Mouse (Mus musculus): ENCODE data around the gene Grik5. TPM values are rescaled to one million over a fixed set of nuclear protein-coding genes. Genes with fewer than 3 reads are reported as not detected.

Gene Grik5
- polyA plus RNA-seq, 1 experiment from 2014 or later: 22.1 TPM

GRCm38 (mm10) chr7:25011592-25011991 lies 60.6 kb downstream of the Grik5 start:
- no peak for ATAC-seq (replicated peaks)

DNA sequence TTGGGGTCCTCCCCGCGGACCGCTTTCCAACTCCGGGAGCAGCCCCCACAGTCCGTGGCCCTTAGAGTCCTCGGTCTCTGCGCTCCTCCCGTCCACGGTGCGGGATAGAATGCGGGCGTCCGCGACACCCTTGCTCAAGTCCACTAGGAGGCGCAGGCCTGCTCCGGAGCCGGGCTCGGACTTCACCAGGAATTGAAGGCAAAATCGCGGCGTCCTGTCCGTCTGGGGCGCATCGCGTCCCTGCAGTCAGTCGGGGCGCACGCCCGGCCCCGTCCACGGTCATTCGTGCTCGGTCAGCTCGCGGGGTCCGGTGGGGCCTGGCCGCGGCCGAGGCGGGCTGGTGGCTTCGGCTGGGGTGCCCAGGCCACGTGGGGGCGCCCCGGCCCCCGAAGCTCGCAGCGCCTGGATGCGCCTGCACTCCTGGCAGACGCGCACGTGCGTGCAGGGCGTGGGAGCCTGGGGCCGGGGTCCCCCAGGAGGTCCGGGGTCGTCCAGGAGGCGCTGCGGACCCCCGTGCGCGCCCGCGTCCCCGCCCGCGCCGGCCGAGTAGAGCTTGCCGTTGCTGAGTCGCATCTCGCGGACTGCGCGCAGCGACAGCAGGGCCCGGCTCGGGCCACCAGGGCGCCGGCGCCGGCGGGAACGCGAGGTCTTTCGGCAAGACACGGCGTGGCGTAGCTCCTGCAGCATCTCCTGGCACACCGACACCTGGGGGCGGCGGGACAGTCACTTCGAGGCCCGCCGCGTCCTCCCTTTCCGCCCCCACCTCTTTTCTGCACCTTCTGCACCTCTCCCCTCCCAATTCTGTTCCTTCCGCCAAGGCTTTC lies 61.8 kb downstream of the Grik5 start:
- no peak for ATAC-seq (replicated peaks)
- 2% methylated on average over 78 of the region's 97 CpGs for WGBS
- peaks cover 52% of the 10 kb centered on the region for H3K4me1 ChIP-seq
- H3K9ac ChIP-seq: peak overlapping the region; percentile 35
- H3K4me2 ChIP-seq: peak overlapping the region; percentile 53
- no peaks in the 10 kb centered on the region for H3K9me3 ChIP-seq
- 0 out of 2 replicates have a peak, but pooled peaks cover 7% of the 10 kb centered on the region for H3K27me3 ChIP-seq (replicated peaks)
- peak overlapping the region; percentile 98 for H3K27ac ChIP-seq
- H3K36me3 ChIP-seq (replicated peaks): peaks cover 2% of the 10 kb centered on the region; the same call in 1 of the 2 replicates
- peak overlapping the region; percentile 29 for H3K4me3 ChIP-seq

More at GRCm38 (mm10) chr7:25011592-25011991, 60.6 kb downstream of the Grik5 start:
- H3K27me3 ChIP-seq (replicated peaks): 0 out of 2 replicates have a peak, but pooled peaks cover 7% of the 10 kb centered on the region
- H3K9ac ChIP-seq: no peak overlapping the region
- H3K4me2 ChIP-seq: no peak overlapping the region
- no peak overlapping the region for H3K27ac ChIP-seq
- WGBS: 74% methylated on average over 7 of the region's 7 CpGs
- peaks cover 2% of the 10 kb centered on the region; the same call in 1 of the 2 replicates for H3K36me3 ChIP-seq (replicated peaks)
- H3K9me3 ChIP-seq: no peaks in the 10 kb centered on the region
- no peak overlapping the region for H3K4me3 ChIP-seq
- H3K4me1 ChIP-seq: peaks cover 45% of the 10 kb centered on the region

- H3K27ac ChIP-seq: peak overlapping the region; percentile 98
- H3K4me2 ChIP-seq: peak overlapping the region; percentile 53
- H3K4me3 ChIP-seq: peak overlapping the region; percentile 28
- 3% methylated on average over 20 of the region's 20 CpGs for WGBS
- H3K9me3 ChIP-seq: no peaks in the 10 kb centered on the region
- H3K9ac ChIP-seq: peak overlapping the region; percentile 45
- peaks cover 52% of the 10 kb centered on the region for H3K4me1 ChIP-seq
- no peaks in the 10 kb centered on the region for H3K36me3 ChIP-seq (replicated peaks)
- H3K27me3 ChIP-seq (replicated peaks): 0 out of 2 replicates have a peak, but pooled peaks cover 7% of the 10 kb centered on the region
- ATAC-seq (replicated peaks): no peak
These were observed 62.9 kb downstream of the Grik5 start for GRCm38 (mm10) chr7:25009099-25009700.

- H3K27ac ChIP-seq: peak overlapping the region; percentile 98
- peaks cover 58% of the 10 kb centered on the region for H3K4me1 ChIP-seq
- 2% methylated on average over 17 of the region's 17 CpGs for WGBS
- H3K9me3 ChIP-seq: no peaks in the 10 kb centered on the region
- peak overlapping the region; percentile 28 for H3K4me3 ChIP-seq
- no peak for ATAC-seq (replicated peaks)
- H3K4me2 ChIP-seq: peak overlapping the region; percentile 53
- H3K9ac ChIP-seq: peak overlapping the region; percentile 45
- H3K36me3 ChIP-seq (replicated peaks): no peaks in the 10 kb centered on the region
- H3K27me3 ChIP-seq (replicated peaks): 0 out of 2 replicates have a peak, but pooled peaks cover 7% of the 10 kb centered on the region
These were observed 63.5 kb downstream of the Grik5 start for GRCm38 (mm10) chr7:25008635-25009034.

GRCm38 (mm10) chr7:25007609-25008374 lies 64.4 kb downstream of the Grik5 start:
- Histone ChIP-seq H3K27me3 (replicated peaks) (0 out of 2 replicates have a peak, but pooled peaks cover 7% of the 10 kb centered on the region), H3K4me1 (peaks cover 66% of the 10 kb centered on the region), H3K9me3 (no peaks in the 10 kb centered on the region), H3K27ac (peak overlapping the region; percentile 98), H3K9ac (peak overlapping the region; percentile 45), H3K36me3 (replicated peaks) (no peaks in the 10 kb centered on the region), H3K4me3 (peak overlapping the region; percentile 28), H3K4me2 (peak overlapping the region; percentile 53)
- ATAC-seq (replicated peaks): peak; percentile 50
- WGBS: 9% methylated on average over 8 of the region's 8 CpGs

- Histone ChIP-seq H3K36me3 (replicated peaks) (no peaks in the 10 kb centered on the region), H3K4me2 (peak overlapping the region; percentile 53), H3K27me3 (replicated peaks) (0 out of 2 replicates have a peak, but pooled peaks cover 5% of the 10 kb centered on the region), H3K27ac (peak overlapping the region; percentile 98), H3K9me3 (no peaks in the 10 kb centered on the region), H3K4me3 (0 out of 2 replicates have a peak overlapping the region, but pooled peaks have one; percentile 97), H3K9ac (peak overlapping the region; percentile 4; the same call in 1 of the 2 replicates), H3K4me1 (peaks cover 74% of the 10 kb centered on the region)
- ATAC-seq (replicated peaks): no peak
- WGBS: 70% methylated on average over 12 of the region's 12 CpGs
These were observed 65.4 kb downstream of the Grik5 start for GRCm38 (mm10) chr7:25006586-25007364.

DNA sequence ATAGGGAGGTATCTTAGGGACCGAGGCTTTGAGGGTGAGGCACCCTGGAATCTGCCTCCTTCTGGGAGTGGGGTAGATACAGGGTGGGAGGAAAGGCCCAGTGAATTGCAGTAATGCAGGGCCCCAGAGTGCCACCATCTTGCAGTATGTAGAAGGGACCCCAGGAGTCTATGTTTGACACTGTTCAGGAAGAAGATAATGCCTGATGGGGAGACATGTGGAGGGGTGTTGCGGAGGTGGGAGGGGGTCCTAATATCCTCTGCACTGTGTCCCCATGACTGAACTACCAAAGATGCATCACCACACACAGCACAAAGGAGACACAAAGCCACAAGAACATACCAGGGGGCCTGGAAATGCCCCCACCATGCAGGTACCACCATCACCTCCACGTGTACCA lies 66.0 kb downstream of the Grik5 start:
- Histone ChIP-seq H3K4me1 (peaks cover 77% of the 10 kb centered on the region), H3K27ac (peak overlapping the region; percentile 98), H3K4me3 (peak overlapping the region; percentile 97), H3K9ac (peak overlapping the region; percentile 98; the same call in 1 of the 2 replicates), H3K27me3 (replicated peaks) (no peaks in the 10 kb centered on the region), H3K4me2 (peak overlapping the region; percentile 53), H3K36me3 (replicated peaks) (no peaks in the 10 kb centered on the region), H3K9me3 (no peaks in the 10 kb centered on the region)
- peak; percentile 19; the same call in 1 of the 2 replicates for ATAC-seq (replicated peaks)
- 66% methylated on average over 3 of the region's 3 CpGs for WGBS

DNA sequence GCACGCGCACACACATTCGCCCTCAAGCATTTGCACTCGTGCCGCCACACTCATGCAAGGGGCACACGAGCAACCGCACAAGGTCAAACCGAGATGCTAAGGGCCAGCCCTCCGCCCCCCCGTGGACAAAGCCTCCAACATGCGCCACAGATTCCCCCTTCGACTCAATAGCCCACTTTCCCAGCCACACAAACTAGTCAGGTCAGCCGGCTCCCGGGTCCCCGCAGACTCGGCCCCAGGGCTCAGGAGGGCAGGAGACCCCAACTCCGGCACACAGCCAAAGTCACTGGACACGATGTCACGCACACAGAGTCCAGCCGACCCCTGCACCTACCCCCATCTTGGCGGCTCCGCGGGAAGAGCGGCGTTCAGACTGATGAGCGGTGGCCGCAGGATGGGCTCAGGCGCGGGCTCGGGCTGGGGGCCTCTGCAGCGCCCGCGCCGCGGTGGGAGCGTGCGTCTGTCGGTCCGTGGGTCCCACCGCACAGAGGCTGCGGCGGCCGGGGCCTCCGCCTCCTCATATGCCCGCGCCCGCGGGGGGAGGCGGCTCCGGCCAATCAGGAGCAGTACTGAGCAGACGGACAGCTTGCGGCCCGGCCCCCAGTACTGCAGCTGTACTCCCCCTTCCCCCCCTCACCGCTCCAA lies 66.6 kb downstream of the Grik5 start, which contains the start of gene Atp1a3:
TSS of gene Atp1a3 (minus strand) at position 538 of the 645 bp plus-strand sequence.
- ATAC-seq (replicated peaks): peak; percentile 88
- H3K4me2 ChIP-seq: peak within 1 kb of the TSS; percentile 53
- WGBS: under 1% methylated on average over 54 of the region's 54 CpGs

DNA sequence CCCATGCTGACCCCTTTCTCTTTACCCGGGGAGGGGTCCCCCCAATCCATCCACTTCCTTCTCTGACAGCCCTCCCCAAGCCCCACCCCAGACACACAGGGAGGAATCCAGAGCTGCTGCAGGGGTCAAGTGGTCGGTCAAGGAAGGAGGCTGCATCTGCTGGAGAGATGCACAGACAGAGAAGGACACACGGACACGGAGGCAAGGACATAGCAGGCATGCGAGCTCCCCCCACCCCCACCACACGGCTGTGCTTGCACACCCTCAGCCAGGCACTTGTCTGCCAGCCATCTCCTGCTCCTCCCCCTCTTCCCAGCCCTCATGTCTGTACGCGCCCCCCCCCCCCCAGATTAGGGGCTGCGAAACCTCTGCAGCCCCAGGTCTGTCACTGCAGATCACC lies 67.3 kb downstream of the Grik5 start:
- Histone ChIP-seq H3K36me3 (replicated peaks) (peaks cover 9% of the 10 kb centered on the region; the same call in 1 of the 2 replicates), H3K4me2 (peak overlapping the region; percentile 53), H3K9me3 (no peaks in the 10 kb centered on the region), H3K27me3 (replicated peaks) (no peaks in the 10 kb centered on the region), H3K27ac (peak overlapping the region; percentile 98), H3K9ac (peak overlapping the region; percentile 98), H3K4me3 (peak overlapping the region; percentile 97), H3K4me1 (peaks cover 64% of the 10 kb centered on the region)
- WGBS: 35% methylated on average over 6 of the region's 9 CpGs
- no peak for ATAC-seq (replicated peaks)

More for the DNA sequence above, 66.6 kb downstream of the Grik5 start, which contains the start of gene Atp1a3:
- peaks cover 2% of the 10 kb centered on the region; the same call in 1 of the 2 replicates for H3K36me3 ChIP-seq (replicated peaks)
- peak within 1 kb of the TSS; percentile 97 for H3K4me3 ChIP-seq
- H3K4me1 ChIP-seq: peaks cover 71% of the 10 kb centered on the region
- H3K27me3 ChIP-seq (replicated peaks): no peaks in the 10 kb centered on the region
- H3K27ac ChIP-seq: peak within 1 kb of the TSS; percentile 98
- H3K9ac ChIP-seq: peak within 1 kb of the TSS; percentile 98
- H3K9me3 ChIP-seq: no peaks in the 10 kb centered on the region

DNA sequence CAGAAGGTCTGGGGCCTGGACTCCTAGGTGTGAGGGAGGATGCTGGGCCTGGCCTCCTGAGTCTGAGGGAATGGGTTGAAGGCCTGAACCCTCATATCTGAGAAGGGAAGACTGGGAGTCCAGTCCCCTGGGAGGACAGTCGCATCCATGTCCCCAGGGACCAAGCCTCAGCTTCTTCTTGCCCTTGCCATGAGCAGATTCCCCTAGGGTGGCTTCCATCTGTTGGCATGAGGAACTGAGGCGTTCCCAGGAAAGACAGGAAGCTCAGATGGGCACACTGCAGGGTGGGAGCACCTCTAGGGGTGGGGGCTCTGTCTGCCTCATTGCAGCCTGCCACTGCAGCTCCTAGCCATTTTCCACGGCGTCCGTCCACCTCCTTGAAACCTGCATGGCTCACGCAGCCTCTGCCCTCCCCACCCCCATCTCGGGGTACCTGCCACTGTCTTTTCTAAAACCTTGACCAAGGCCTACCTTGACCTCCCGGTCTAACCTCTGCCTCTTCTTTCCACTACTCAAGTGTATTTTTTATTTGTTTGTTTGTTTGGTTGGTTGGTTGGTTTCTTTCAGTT lies 68.2 kb downstream of the Grik5 start:
- H3K27ac ChIP-seq: peak overlapping the region; percentile 98

More for the DNA sequence above, 68.2 kb downstream of the Grik5 start:
- H3K4me2 ChIP-seq: peak overlapping the region; percentile 53
- H3K4me1 ChIP-seq: peaks cover 55% of the 10 kb centered on the region
- no peak for ATAC-seq (replicated peaks)
- H3K36me3 ChIP-seq (replicated peaks): peaks cover 14% of the 10 kb centered on the region
- H3K9me3 ChIP-seq: no peaks in the 10 kb centered on the region
- H3K27me3 ChIP-seq (replicated peaks): no peaks in the 10 kb centered on the region
- H3K4me3 ChIP-seq: peak overlapping the region; percentile 97
- WGBS: 73% methylated on average over 8 of the region's 8 CpGs
- H3K9ac ChIP-seq: peak overlapping the region; percentile 98

Data from midbrain, embryonic 15.5 days (tissue).